Mouse (Mus musculus) midbrain, postnatal 0 days (tissue): ENCODE results near the gene Slc2a4. TPM values are rescaled to one million over a fixed set of nuclear protein-coding genes. Genes with fewer than 3 reads are reported as not detected.
A peak's percentile ranks its signal among the peaks of the same experiment; 100 is the strongest.

Experiments used
- ATAC-seq: fragments of 200-750 bp; cut with Nextera tagmentation; 2 replicates; pipeline ENCODE4 v1.8.0; 2017; ENCODE audit warnings: moderate number of reproducible peaks, mild to moderate bottlenecking, moderate TSS enrichment, moderate library complexity; ENCODE audit not compliant: low FRiP score
- DNase-seq: peaks from one replicate; pipeline ENCODE4 v3.0.0-alpha.2; 2015; ENCODE audit warnings: low spot score
- H3K27ac ChIP-seq: fragments of 300-500 bp; sonication (generic); 2 replicates; pipeline ENCODE4 v1.5.1; 2014; ENCODE audit warnings: low read depth, mild to moderate bottlenecking, low read length, mixed read lengths
- H3K27me3 ChIP-seq: fragments of 300-500 bp; sonication (generic); 2 replicates; pipeline ENCODE4 v1.6.1; 2014; ENCODE audit warnings: low read length, control low read depth, mixed read lengths; ENCODE audit not compliant: insufficient read depth
- H3K36me3 ChIP-seq: fragments of 300-500 bp; sonication (generic); 2 replicates; pipeline ENCODE4 v1.6.1; 2014; ENCODE audit warnings: low read length, control low read depth, mixed read lengths; ENCODE audit not compliant: insufficient read depth
- H3K4me1 ChIP-seq: fragments of 300-500 bp; sonication (generic); 2 replicates; pipeline ENCODE4 v1.6.1; 2014; ENCODE audit warnings: mild to moderate bottlenecking, control low read depth, antibody characterized with exemption, low read length, mixed read lengths; ENCODE audit not compliant: insufficient read depth
- H3K4me2 ChIP-seq: fragments of 300-500 bp; sonication (generic); 2 replicates; pipeline ENCODE4 v1.6.1; 2014; ENCODE audit warnings: low read depth, mild to moderate bottlenecking, low read length, mixed read lengths; ENCODE audit not compliant: poor library complexity, severe bottlenecking
- H3K4me3 ChIP-seq: fragments of 300-500 bp; sonication (generic); 2 replicates; pipeline ENCODE4 v1.5.1; 2014; ENCODE audit warnings: low read depth, mild to moderate bottlenecking, low read length, moderate library complexity
- H3K9ac ChIP-seq: fragments of 300-500 bp; sonication (generic); replicated peaks from 2 replicates; pipeline ENCODE4 v1.6.1; 2014; ENCODE audit warnings: mild to moderate bottlenecking, low read length, moderate library complexity, mixed read lengths; ENCODE audit not compliant: poor library complexity, severe bottlenecking
- H3K9me3 ChIP-seq: fragments of 300-500 bp; sonication (generic); 2 replicates; pipeline ENCODE4 v1.6.1; 2016; ENCODE audit warnings: low read length, control low read depth
- CTCF ChIP-seq: IDR thresholded peaks from 2 replicates; pipeline ENCODE4 v1.5.1; 2016; ENCODE audit warnings: antibody characterized with exemption, mild to moderate bottlenecking
- WGBS: fragments of 180-500 bp; shearing (Covaris S2); extraction: QIAGEN DNeasy Blood & Tissue Kit; methylation state at CpG from one replicate; pipeline ENCODE4 v1.1.7; 2014; 5-methylcytosine and 5-hydroxymethylcytosine counted together
- polyA plus RNA-seq: library from polyadenylated mRNA; unstranded; fragments of >200 nt; fragmentation: Nextera tagmentation; extraction: Ambion mirVana; gene quantifications from 2 replicates; pipeline ENCODE4 v1.2.1, GENCODE M21; 2015
- total RNA-seq: library from RNA; depleted of rRNA; stranded (reverse); fragments of >200 nt; gene quantifications from 2 replicates; pipeline ENCODE4 v1.2.3, GENCODE M21; 2014

The Slc2a4 gene
- total and polyA plus RNA-seq, 2 experiments from 2014 or later, result 4.0 to 8.8 TPM

GRCm38 (mm10) chr11:69983377-69983776 lies 35.4 kb upstream of the Slc2a4 start:
- Histone ChIP-seq H3K36me3 (peaks cover 28% of the 10 kb centered on the region), H3K27ac (no peak overlapping the region), H3K9ac (peak overlapping the region; percentile 87), H3K4me3 (0 out of 2 replicates have a peak overlapping the region, but pooled peaks have one; percentile 89), H3K4me1 (peaks cover 17% of the 10 kb centered on the region), H3K4me2 (peak overlapping the region; percentile 90; the same call in 1 of the 2 replicates), H3K27me3 (no peaks in the 10 kb centered on the region), H3K9me3 (no peaks in the 10 kb centered on the region)
- no peak for ATAC-seq
- 90% methylated on average over 4 of the region's 4 CpGs for WGBS
- TF ChIP-seq CTCF, result no peak
- no peak for DNase-seq

- DNase-seq (no peak), ATAC-seq (no peak)
- 26% methylated on average over 5 of the region's 5 CpGs for WGBS
- H3K36me3 ChIP-seq, result peaks cover 23% of the 10 kb centered on the region
- no peak overlapping the region for H3K27ac ChIP-seq
- peak overlapping the region; percentile 90 for H3K4me2 ChIP-seq
- H3K4me1 ChIP-seq, result peaks cover 17% of the 10 kb centered on the region
- peak overlapping the region; percentile 87 for H3K9ac ChIP-seq
- H3K4me3 ChIP-seq, result peak overlapping the region; percentile 89; the same call in 1 of the 2 replicates
- H3K27me3 ChIP-seq, result no peaks in the 10 kb centered on the region
- no peaks in the 10 kb centered on the region for H3K9me3 ChIP-seq
- TF ChIP-seq CTCF, result no peak
Measured at GRCm38 (mm10) chr11:69982877-69983276, 34.9 kb upstream of the Slc2a4 start.

GRCm38 (mm10) chr11:69982225-69982624 lies 34.2 kb upstream of the Slc2a4 start, which contains the start of gene Elp5:
Gene Elp5 (minus strand): TSS chr11:69982517.
- peak within 1 kb of the TSS; percentile 97 for H3K27ac ChIP-seq
- H3K4me2 ChIP-seq, result peak within 1 kb of the TSS; percentile 90
- H3K36me3 ChIP-seq, result peaks cover 19% of the 10 kb centered on the region
- DNase-seq (no peak), ATAC-seq (no peak)
- H3K4me1 ChIP-seq, result peaks cover 17% of the 10 kb centered on the region
- H3K9me3 ChIP-seq, result no peaks in the 10 kb centered on the region
- H3K9ac ChIP-seq, result peak within 1 kb of the TSS; percentile 87
- WGBS, result 69% methylated on average over 8 of the region's 8 CpGs
- H3K4me3 ChIP-seq, result peak within 1 kb of the TSS; percentile 89
- TF ChIP-seq CTCF, result no peak
- H3K27me3 ChIP-seq, result no peaks in the 10 kb centered on the region

GRCm38 (mm10) chr11:69981141-69981762 lies 33.3 kb upstream of the Slc2a4 start, which contains the start of gene Ctdnep1:
Gene Ctdnep1 (plus strand): TSS chr11:69981156.
- peaks cover 17% of the 10 kb centered on the region for H3K4me1 ChIP-seq
- H3K9ac ChIP-seq, result peak within 1 kb of the TSS; percentile 87
- H3K36me3 ChIP-seq, result peaks cover 16% of the 10 kb centered on the region
- no peaks in the 10 kb centered on the region for H3K9me3 ChIP-seq
- peak within 1 kb of the TSS; percentile 90 for H3K4me2 ChIP-seq
- H3K27ac ChIP-seq, result peak within 1 kb of the TSS; percentile 97
- DNase-seq (no peak), ATAC-seq (no peak; the same call in 1 of the 2 replicates)
- H3K27me3 ChIP-seq, result no peaks in the 10 kb centered on the region
- no peak for TF ChIP-seq CTCF
- 0% methylated on average over 36 of the region's 43 CpGs for WGBS
- H3K4me3 ChIP-seq, result peak within 1 kb of the TSS; percentile 89

- peak overlapping the region; percentile 97 for H3K27ac ChIP-seq
- H3K4me3 ChIP-seq, result peak overlapping the region; percentile 89
- peak; percentile 98 for DNase-seq
- TF ChIP-seq CTCF, result no peak
- under 1% methylated on average over 41 of the region's 60 CpGs for WGBS
- peak; percentile 93 for ATAC-seq
- H3K4me1 ChIP-seq, result peaks cover 17% of the 10 kb centered on the region
- H3K36me3 ChIP-seq, result peaks cover 18% of the 10 kb centered on the region
- H3K9me3 ChIP-seq, result no peaks in the 10 kb centered on the region
- H3K27me3 ChIP-seq, result no peaks in the 10 kb centered on the region
- peak overlapping the region; percentile 90 for H3K4me2 ChIP-seq
- peak overlapping the region; percentile 87 for H3K9ac ChIP-seq
Measured at GRCm38 (mm10) chr11:69980196-69981140, 32.5 kb upstream of the Slc2a4 start.
